Mouse (Mus musculus): ENCODE results near the gene Ahcy. TPM values are rescaled to one million over a fixed set of nuclear protein-coding genes. Genes with fewer than 3 reads are reported as not detected.

The Ahcy gene
- polyA plus RNA-seq, 1 experiment from 2014 or later, result 32.3 TPM

- no peak overlapping the region for H3K9ac ChIP-seq (ENCODE audit: low read depth, low read length)
- WGBS, result 72% methylated on average over 4 of the region's 4 CpGs
- ATAC-seq, result no peak
- no peak overlapping the region for H3K4me3 ChIP-seq (ENCODE audit: low read depth, low read length)
- H3K27me3 ChIP-seq (ENCODE audit: control insufficient read depth, insufficient read depth, low read depth, low read length), result no peaks in the 10 kb centered on the region
- H3K27ac ChIP-seq (ENCODE audit: low read length), result no peak overlapping the region
- peaks cover 8% of the 10 kb centered on the region for H3K4me1 ChIP-seq (ENCODE audit: control insufficient read depth, insufficient read depth, low read length)
- no peak overlapping the region for H3K4me2 ChIP-seq (ENCODE audit: low read length)
- H3K36me3 ChIP-seq (ENCODE audit: control insufficient read depth, insufficient read depth, low read length), result no peaks in the 10 kb centered on the region
- H3K9me3 ChIP-seq (replicated peaks; ENCODE audit: control insufficient read depth, low read length, poor library complexity, severe bottlenecking), result no peaks in the 10 kb centered on the region
Measured at GRCm38 (mm10) chr2:155080179-155080530, 5.9 kb upstream of the Ahcy start.

- no peak for ATAC-seq
- H3K27ac ChIP-seq (ENCODE audit: low read length), result no peak overlapping the region
- H3K9me3 ChIP-seq (replicated peaks; ENCODE audit: control insufficient read depth, low read length, poor library complexity, severe bottlenecking), result no peaks in the 10 kb centered on the region
- H3K4me2 ChIP-seq (ENCODE audit: low read length), result no peak overlapping the region
- peaks cover 12% of the 10 kb centered on the region for H3K4me1 ChIP-seq (ENCODE audit: control insufficient read depth, insufficient read depth, low read length)
- WGBS, result 24% methylated on average over 7 of the region's 7 CpGs
- no peak overlapping the region for H3K9ac ChIP-seq (ENCODE audit: low read depth, low read length)
- no peaks in the 10 kb centered on the region for H3K27me3 ChIP-seq (ENCODE audit: control insufficient read depth, insufficient read depth, low read depth, low read length)
- no peaks in the 10 kb centered on the region for H3K36me3 ChIP-seq (ENCODE audit: control insufficient read depth, insufficient read depth, low read length)
- no peak overlapping the region for H3K4me3 ChIP-seq (ENCODE audit: low read depth, low read length)
Measured at GRCm38 (mm10) chr2:155079500-155080178, 5.3 kb upstream of the Ahcy start.

GRCm38 (mm10) chr2:155075649-155076048, 1.4 kb upstream of the Ahcy start:
- ATAC-seq, result no peak
- H3K4me2 ChIP-seq (ENCODE audit: low read length), result peak overlapping the region; percentile 85
- H3K9ac ChIP-seq (ENCODE audit: low read depth, low read length), result no peak overlapping the region
- H3K36me3 ChIP-seq (ENCODE audit: control insufficient read depth, insufficient read depth, low read length), result no peaks in the 10 kb centered on the region
- H3K9me3 ChIP-seq (replicated peaks; ENCODE audit: control insufficient read depth, low read length, poor library complexity, severe bottlenecking), result no peaks in the 10 kb centered on the region
- WGBS, result 89% methylated on average over 6 of the region's 6 CpGs
- no peak overlapping the region; the same call in 1 of the 2 replicates for H3K27ac ChIP-seq (ENCODE audit: low read length)
- H3K4me1 ChIP-seq (ENCODE audit: control insufficient read depth, insufficient read depth, low read length), result peaks cover 23% of the 10 kb centered on the region
- no peaks in the 10 kb centered on the region for H3K27me3 ChIP-seq (ENCODE audit: control insufficient read depth, insufficient read depth, low read depth, low read length)
- no peak overlapping the region for H3K4me3 ChIP-seq (ENCODE audit: low read depth, low read length)

- peak overlapping the region; percentile 85 for H3K4me2 ChIP-seq (ENCODE audit: low read length)
- H3K36me3 ChIP-seq (ENCODE audit: control insufficient read depth, insufficient read depth, low read length), result no peaks in the 10 kb centered on the region
- peak; percentile 26 for ATAC-seq
- H3K9me3 ChIP-seq (replicated peaks; ENCODE audit: control insufficient read depth, low read length, poor library complexity, severe bottlenecking), result no peaks in the 10 kb centered on the region
- peak overlapping the region; percentile 66 for H3K4me3 ChIP-seq (ENCODE audit: low read depth, low read length)
- peak overlapping the region; percentile 89 for H3K27ac ChIP-seq (ENCODE audit: low read length)
- H3K4me1 ChIP-seq (ENCODE audit: control insufficient read depth, insufficient read depth, low read length), result peaks cover 23% of the 10 kb centered on the region
- WGBS, result 19% methylated on average over 12 of the region's 12 CpGs
- no peaks in the 10 kb centered on the region for H3K27me3 ChIP-seq (ENCODE audit: control insufficient read depth, insufficient read depth, low read depth, low read length)
- peak overlapping the region; percentile 85 for H3K9ac ChIP-seq (ENCODE audit: low read depth, low read length)
Measured at GRCm38 (mm10) chr2:155074766-155075330, 551 bp upstream of the Ahcy start.

GRCm38 (mm10) chr2:155073347-155073746, 950 bp downstream of the Ahcy start:
- no peaks in the 10 kb centered on the region for H3K9me3 ChIP-seq (replicated peaks; ENCODE audit: control insufficient read depth, low read length, poor library complexity, severe bottlenecking)
- H3K4me1 ChIP-seq (ENCODE audit: control insufficient read depth, insufficient read depth, low read length), result peaks cover 23% of the 10 kb centered on the region
- peak overlapping the region; percentile 85 for H3K4me2 ChIP-seq (ENCODE audit: low read length)
- ATAC-seq, result no peak
- H3K4me3 ChIP-seq (ENCODE audit: low read depth, low read length), result peak overlapping the region; percentile 66
- WGBS, result 7% methylated on average over 3 of the region's 3 CpGs
- peak overlapping the region; percentile 89 for H3K27ac ChIP-seq (ENCODE audit: low read length)
- peak overlapping the region; percentile 85 for H3K9ac ChIP-seq (ENCODE audit: low read depth, low read length)
- no peaks in the 10 kb centered on the region for H3K27me3 ChIP-seq (ENCODE audit: control insufficient read depth, insufficient read depth, low read depth, low read length)
- no peaks in the 10 kb centered on the region for H3K36me3 ChIP-seq (ENCODE audit: control insufficient read depth, insufficient read depth, low read length)

- Histone ChIP-seq H3K27me3 (ENCODE audit: control insufficient read depth, insufficient read depth, low read depth, low read length) (no peaks in the 10 kb centered on the region), H3K27ac (ENCODE audit: low read length) (no peak overlapping the region), H3K9me3 (replicated peaks; ENCODE audit: control insufficient read depth, low read length, poor library complexity, severe bottlenecking) (no peaks in the 10 kb centered on the region), H3K4me3 (ENCODE audit: low read depth, low read length) (no peak overlapping the region), H3K4me1 (ENCODE audit: control insufficient read depth, insufficient read depth, low read length) (peaks cover 23% of the 10 kb centered on the region), H3K9ac (ENCODE audit: low read depth, low read length) (no peak overlapping the region), H3K4me2 (ENCODE audit: low read length) (no peak overlapping the region; the same call in 1 of the 2 replicates), H3K36me3 (ENCODE audit: control insufficient read depth, insufficient read depth, low read length) (peaks cover 4% of the 10 kb centered on the region; the same call in 1 of the 2 replicates)
- WGBS, result 87% methylated on average over 8 of the region's 8 CpGs
- no peak for ATAC-seq
Measured at GRCm38 (mm10) chr2:155072353-155073145, 1.7 kb downstream of the Ahcy start.

GRCm38 (mm10) chr2:155071027-155071426, 3.3 kb downstream of the Ahcy start:
- H3K36me3 ChIP-seq (ENCODE audit: control insufficient read depth, insufficient read depth, low read length), result peaks cover 5% of the 10 kb centered on the region; the same call in 1 of the 2 replicates
- no peak overlapping the region for H3K4me2 ChIP-seq (ENCODE audit: low read length)
- H3K27me3 ChIP-seq (ENCODE audit: control insufficient read depth, insufficient read depth, low read depth, low read length), result no peaks in the 10 kb centered on the region
- no peak for ATAC-seq
- no peak overlapping the region for H3K4me3 ChIP-seq (ENCODE audit: low read depth, low read length)
- WGBS, result 91% methylated on average over 9 of the region's 9 CpGs
- H3K9ac ChIP-seq (ENCODE audit: low read depth, low read length), result no peak overlapping the region
- no peak overlapping the region for H3K27ac ChIP-seq (ENCODE audit: low read length)
- peaks cover 23% of the 10 kb centered on the region for H3K4me1 ChIP-seq (ENCODE audit: control insufficient read depth, insufficient read depth, low read length)
- H3K9me3 ChIP-seq (replicated peaks; ENCODE audit: control insufficient read depth, low read length, poor library complexity, severe bottlenecking), result no peaks in the 10 kb centered on the region

- WGBS, result 81% methylated on average over 1 of the region's 1 CpGs
- no peaks in the 10 kb centered on the region for H3K4me1 ChIP-seq (ENCODE audit: control insufficient read depth, insufficient read depth, low read length)
Measured at GRCm38 (mm10) chr2:155057361-155057760, 16.9 kb downstream of the Ahcy start.

GRCm38 (mm10) chr2:155056076-155056578, 18.2 kb downstream of the Ahcy start:
- Histone ChIP-seq H3K4me3 (ENCODE audit: low read depth, low read length) (no peak overlapping the region), H3K9ac (ENCODE audit: low read depth, low read length) (no peak overlapping the region), H3K4me2 (ENCODE audit: low read length) (no peak overlapping the region), H3K27ac (ENCODE audit: low read length) (no peak overlapping the region), H3K36me3 (ENCODE audit: control insufficient read depth, insufficient read depth, low read length) (peaks cover 7% of the 10 kb centered on the region), H3K4me1 (ENCODE audit: control insufficient read depth, insufficient read depth, low read length) (peaks cover 7% of the 10 kb centered on the region), H3K9me3 (replicated peaks; ENCODE audit: control insufficient read depth, low read length, poor library complexity, severe bottlenecking) (no peaks in the 10 kb centered on the region), H3K27me3 (ENCODE audit: control insufficient read depth, insufficient read depth, low read depth, low read length) (no peaks in the 10 kb centered on the region)
- ATAC-seq, result no peak
- 80% methylated on average over 5 of the region's 5 CpGs for WGBS

More at GRCm38 (mm10) chr2:155057361-155057760, 16.9 kb downstream of the Ahcy start:
- Histone ChIP-seq H3K36me3 (ENCODE audit: control insufficient read depth, insufficient read depth, low read length) (peaks cover 9% of the 10 kb centered on the region), H3K27me3 (ENCODE audit: control insufficient read depth, insufficient read depth, low read depth, low read length) (no peaks in the 10 kb centered on the region), H3K9me3 (replicated peaks; ENCODE audit: control insufficient read depth, low read length, poor library complexity, severe bottlenecking) (no peaks in the 10 kb centered on the region), H3K4me2 (ENCODE audit: low read length) (no peak overlapping the region), H3K4me3 (ENCODE audit: low read depth, low read length) (no peak overlapping the region), H3K27ac (ENCODE audit: low read length) (no peak overlapping the region), H3K9ac (ENCODE audit: low read depth, low read length) (no peak overlapping the region)
- no peak for ATAC-seq

Data from midbrain, embryonic 16.5 days (tissue).